Mouse (Mus musculus) heart, postnatal 36 days (tissue): ENCODE data around the gene Sh2d2a. TPM values are rescaled to one million over a fixed set of nuclear protein-coding genes. Genes with fewer than 3 reads are reported as not detected.

ENCODE experiments used
- total RNA-seq, 2 experiments: library from RNA; stranded (reverse); gene quantifications; 2 replicates each; pipeline ENCODE4 v1.2.3; 2021

Gene Sh2d2a
- total RNA-seq, 2 experiments from 2014 or later, result 0.08 TPM; not detected in 1

Other genes starting within 250 kb of the Sh2d2a start
- gene Arhgef11, start 229.2 kb upstream of the Sh2d2a start, total RNA-seq, result 10 to 100 TPM; 20.4 TPM
- gene Lrrc71, start 98.1 kb upstream of the Sh2d2a start, total RNA-seq, result under 1 TPM; 0.14 to 0.28 TPM
- gene Ntrk1, start 51.6 kb upstream of the Sh2d2a start, total RNA-seq, result under 1 TPM; 0.16 to 0.19 TPM
- gene Insrr, start 49.8 kb upstream of the Sh2d2a start, total RNA-seq, result under 1 TPM in 1 of 2 experiments, not detected in 1; 0.08 TPM
- 10 to 100 TPM; 19.5 to 22.5 TPM for gene Pear1, start 22.4 kb upstream of the Sh2d2a start, total RNA-seq
- 10 to 100 TPM; 47.5 to 51.6 TPM for gene Prcc, start 38.9 kb downstream of the Sh2d2a start, total RNA-seq
- gene Hdgf, start 59.6 kb downstream of the Sh2d2a start, total RNA-seq, result 100 to 1,000 TPM; 106 to 115 TPM
- 10 to 100 TPM; 69.5 to 75.1 TPM for gene Mrpl24, start 72.8 kb downstream of the Sh2d2a start, total RNA-seq
- 10 to 100 TPM; 10.2 to 12.3 TPM for gene Isg20l2, start 83.6 kb downstream of the Sh2d2a start, total RNA-seq
- gene Rrnad1, start 84.0 kb downstream of the Sh2d2a start, total RNA-seq, result 1 to 10 TPM; 4.8 to 5.2 TPM
- not detected for gene Crabp2, start 101.9 kb downstream of the Sh2d2a start, total RNA-seq
- 10 to 100 TPM; 18.7 to 22.7 TPM for gene Nes, start 124.3 kb downstream of the Sh2d2a start, total RNA-seq
- gene Bcan, start 153.5 kb downstream of the Sh2d2a start, total RNA-seq, result under 1 TPM in 1 of 2 experiments, not detected in 1; 0.19 TPM
- not detected for gene Hapln2, start 180.8 kb downstream of the Sh2d2a start, total RNA-seq
- 10 to 100 TPM in 1 of 2 experiments, 1 to 10 TPM in 1; 8.2 to 10.3 TPM for gene Gpatch4, start 196.4 kb downstream of the Sh2d2a start, total RNA-seq
- gene Naxe, start 211.7 kb downstream of the Sh2d2a start, total RNA-seq, result 10 to 100 TPM; 73.9 to 75.5 TPM
- not detected for gene Ttc24, start 231.5 kb downstream of the Sh2d2a start, total RNA-seq
- gene Iqgap3, start 235.2 kb downstream of the Sh2d2a start, total RNA-seq, result under 1 TPM; 0.76 to 0.94 TPM